Mouse (Mus musculus) CH12.LX (cell line): Measurements from ENCODE around the gene Gm20219.

Source experiments
- CTCF ChIP-seq, 2 experiments: IDR thresholded peaks in 1 of 2; conservative IDR thresholded peaks in 1 of 2; 2 replicates each; pipeline ENCODE4 v1.5.1; 2011 to 2012; ENCODE audit warnings: low read depth in 2 of 2, low read length in 2 of 2, improper control_type of control experiment in 1 of 2, inconsistent platforms in 1 of 2, mild to moderate bottlenecking in 1 of 2, moderate library complexity in 1 of 2
- EP300 ChIP-seq: IDR thresholded peaks from 2 replicates; pipeline ENCODE4 v1.6.1; 2011; ENCODE audit warnings: low read length, improper control_type of control experiment
- ETS1 ChIP-seq: conservative IDR thresholded peaks from 2 replicates; pipeline ENCODE4 v1.6.1; 2012; ENCODE audit warnings: low read depth, mild to moderate bottlenecking, inconsistent platforms, low read length, improper control_type of control experiment, moderate library complexity
- GABPA ChIP-seq: IDR thresholded peaks from 2 replicates; pipeline ENCODE4 v1.6.1; 2012; ENCODE audit warnings: low read depth, low read length, improper control_type of control experiment, inconsistent platforms; ENCODE audit not compliant: insufficient replicate concordance
- HCFC1 ChIP-seq: IDR thresholded peaks from 2 replicates; pipeline ENCODE4 v1.6.1; 2012; ENCODE audit warnings: low read depth, mild to moderate bottlenecking, inconsistent platforms, low read length, improper control_type of control experiment
- IRF4 ChIP-seq: IDR thresholded peaks from 2 replicates; pipeline ENCODE4 v1.6.1; 2014; ENCODE audit warnings: low read depth, mild to moderate bottlenecking, inconsistent platforms, low read length, improper control_type of control experiment
- KAT2A ChIP-seq: IDR thresholded peaks from 2 replicates; pipeline ENCODE4 v1.6.1; 2012; ENCODE audit warnings: low read length, improper control_type of control experiment, inconsistent platforms; ENCODE audit not compliant: insufficient replicate concordance
- MXI1 ChIP-seq: IDR thresholded peaks from 2 replicates; pipeline ENCODE4 v1.6.1; 2011; ENCODE audit warnings: mild to moderate bottlenecking, low read depth, low read length, improper control_type of control experiment
- POLR2A ChIP-seq: IDR thresholded peaks from 2 replicates; pipeline ENCODE4 v1.6.1; 2011; ENCODE audit warnings: low read depth, mild to moderate bottlenecking, improper control_type of control experiment, low read length
- RCOR1 ChIP-seq: conservative IDR thresholded peaks from 2 replicates; pipeline ENCODE4 v1.6.1; 2012; ENCODE audit warnings: low read depth, mild to moderate bottlenecking, inconsistent platforms, low read length, improper control_type of control experiment
- TBP ChIP-seq: conservative IDR thresholded peaks from 2 replicates; pipeline ENCODE4 v1.6.1; 2011; ENCODE audit warnings: low read depth, low read length, improper control_type of control experiment
- USF1 ChIP-seq: IDR thresholded peaks from 2 replicates; pipeline ENCODE4 v1.6.1; 2014; ENCODE audit warnings: low read depth, mild to moderate bottlenecking, inconsistent platforms, low read length, improper control_type of control experiment
- ZKSCAN1 ChIP-seq: IDR thresholded peaks from 2 replicates; pipeline ENCODE4 v1.6.1; 2012; ENCODE audit warnings: low read depth, inconsistent platforms, low read length, improper control_type of control experiment, borderline replicate concordance
- ZMIZ1 ChIP-seq: IDR thresholded peaks from 2 replicates; pipeline ENCODE4 v1.6.1; 2012; ENCODE audit warnings: low read depth, mild to moderate bottlenecking, inconsistent platforms, low read length, improper control_type of control experiment

DNA sequence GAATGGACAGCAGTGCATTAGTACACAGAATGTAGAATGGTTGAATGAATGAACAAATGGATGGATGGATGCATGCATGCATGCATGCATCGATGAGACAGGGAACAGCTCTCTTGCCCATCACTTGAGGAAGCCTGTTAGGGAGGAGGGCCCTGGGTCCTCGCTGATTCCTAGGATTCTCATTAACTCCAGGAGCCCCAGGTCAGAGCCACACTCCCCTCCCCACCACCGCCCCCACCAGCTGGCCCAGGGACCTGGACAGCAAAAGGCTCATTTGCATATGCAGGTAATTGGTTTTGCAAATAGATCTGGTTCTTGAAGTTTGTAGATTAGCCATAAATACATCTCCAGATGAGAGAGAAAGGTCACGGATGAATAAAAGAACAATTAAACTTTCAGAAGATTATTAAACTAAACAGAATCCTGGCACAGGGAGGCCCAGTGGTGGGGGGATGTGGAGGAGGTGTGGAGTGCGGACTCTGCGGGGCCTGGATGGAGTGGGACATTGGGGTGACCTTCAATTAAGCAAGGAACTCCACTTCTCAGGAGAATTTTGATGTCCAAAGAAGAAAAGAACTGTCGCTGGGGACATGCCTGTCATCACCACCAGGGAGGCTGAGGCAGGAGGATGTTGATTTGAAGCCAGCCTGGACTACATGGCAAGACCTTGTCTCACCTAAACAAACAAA lies 9.3 kb downstream of the Gm20219 start:
- TF ChIP-seq USF1 (no peak), ZKSCAN1 (no peak), POLR2A (no peak), KAT2A (no peak), CTCF (conservative IDR thresholded peaks at IDR 0.05 in 1 of 2, IDR thresholded peaks at IDR 0.05 in 1 of 2; ENCODE audit: low read depth in 2 of 2, low read length in 2 of 2) (no peak), HCFC1 (no peak), ETS1 (no peak), MXI1 (no peak), TBP (no peak), RCOR1 (no peak), IRF4 (no peak), EP300 (no peak), ZMIZ1 (no peak), GABPA (no peak)
